Mouse (Mus musculus): ENCODE measurements at regions not wholly inside any gene's neighbourhood (a gene's known extent, or its start where the extent isn't known, plus 50 kb on each side); places are given as distances from the start of the nearest gene placed in this dataset.

GRCm38 (mm10) chr11:90981626-90982025, 293.5 kb upstream of the Tom1l1 start:
- H3K4me3 ChIP-seq, result no peak overlapping the region
- H3K27me3 ChIP-seq (replicated peaks), result no peaks in the 10 kb centered on the region
- no peaks in the 10 kb centered on the region for H3K4me1 ChIP-seq
- H3K36me3 ChIP-seq, result no peaks in the 10 kb centered on the region
- WGBS (ENCODE audit: insufficient replicate concordance), result 81% methylated on average over 1 of the region's 1 CpGs
- no peak overlapping the region for H3K9ac ChIP-seq
- H3K27ac ChIP-seq, result no peak overlapping the region
- H3K9me3 ChIP-seq (replicated peaks), result no peaks in the 10 kb centered on the region
- no peak for ATAC-seq
- no peak overlapping the region for H3K4me2 ChIP-seq

- WGBS (ENCODE audit: insufficient replicate concordance), result 52% methylated on average over 3 of the region's 3 CpGs
- H3K4me3 ChIP-seq, result no peak overlapping the region
- H3K9me3 ChIP-seq (replicated peaks), result no peaks in the 10 kb centered on the region
- H3K4me1 ChIP-seq, result no peaks in the 10 kb centered on the region
- H3K27ac ChIP-seq, result no peak overlapping the region
- H3K27me3 ChIP-seq (replicated peaks), result no peaks in the 10 kb centered on the region
- no peak overlapping the region for H3K4me2 ChIP-seq
- H3K9ac ChIP-seq, result no peak overlapping the region
- no peaks in the 10 kb centered on the region for H3K36me3 ChIP-seq
- ATAC-seq, result no peak
These were observed 290.1 kb upstream of the Tom1l1 start for GRCm38 (mm10) chr11:90978234-90978633.

DNA sequence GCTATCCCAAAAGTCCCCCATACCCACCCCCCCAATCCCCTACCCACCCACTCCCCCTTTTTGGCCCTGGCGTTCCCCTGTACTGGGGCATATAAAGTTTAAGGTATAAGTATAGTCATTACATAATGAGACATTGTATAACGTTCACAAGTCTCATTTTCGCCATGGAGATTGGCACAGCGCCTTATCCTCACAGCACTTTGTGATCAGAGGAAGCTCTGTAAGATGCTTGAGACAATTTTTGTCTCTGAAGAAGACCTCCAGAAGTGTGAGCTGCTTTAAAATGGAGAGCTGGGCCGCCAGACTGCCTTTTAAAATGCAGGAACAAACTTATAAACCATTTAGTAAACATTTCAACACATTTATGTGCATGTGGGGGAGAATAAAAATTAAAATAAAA, 252.9 kb upstream of the Tom1l1 start:
- H3K27me3 ChIP-seq (replicated peaks), result no peaks in the 10 kb centered on the region
- no peak overlapping the region for H3K9ac ChIP-seq
- no peaks in the 10 kb centered on the region for H3K36me3 ChIP-seq
- H3K27ac ChIP-seq, result no peak overlapping the region
- no peak for ATAC-seq
- WGBS (ENCODE audit: insufficient replicate concordance), result 55% methylated on average over 5 of the region's 5 CpGs
- H3K4me3 ChIP-seq, result no peak overlapping the region
- H3K4me1 ChIP-seq, result no peaks in the 10 kb centered on the region
- no peak overlapping the region for H3K4me2 ChIP-seq
- H3K9me3 ChIP-seq (replicated peaks), result no peaks in the 10 kb centered on the region

DNA sequence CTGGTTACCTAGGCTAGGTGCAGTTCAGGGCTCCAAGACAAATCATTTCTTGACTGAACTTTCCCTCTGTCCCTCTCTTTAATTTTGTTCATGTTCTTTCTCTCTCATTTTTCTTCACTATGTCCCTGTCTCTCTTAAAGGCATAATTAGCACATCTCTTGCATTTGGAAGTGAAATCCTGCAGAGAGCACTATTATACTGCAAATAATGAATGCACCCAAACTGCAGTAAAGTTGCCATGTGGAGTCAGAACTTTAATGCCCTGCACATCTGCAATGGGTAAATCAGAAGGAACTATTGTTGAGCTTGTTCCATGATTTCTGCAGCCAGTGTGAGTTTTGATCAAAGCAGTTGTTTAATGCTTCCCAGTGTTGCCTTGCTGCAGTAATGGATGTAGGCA, 237.6 kb upstream of the Tom1l1 start:
- no peaks in the 10 kb centered on the region for H3K9me3 ChIP-seq (replicated peaks)
- no peak overlapping the region for H3K27ac ChIP-seq
- no peaks in the 10 kb centered on the region for H3K27me3 ChIP-seq (replicated peaks)
- no peak overlapping the region for H3K4me3 ChIP-seq
- no peak for ATAC-seq
- no peaks in the 10 kb centered on the region for H3K4me1 ChIP-seq
- H3K9ac ChIP-seq, result no peak overlapping the region
- H3K4me2 ChIP-seq, result no peak overlapping the region
- no peaks in the 10 kb centered on the region for H3K36me3 ChIP-seq

DNA sequence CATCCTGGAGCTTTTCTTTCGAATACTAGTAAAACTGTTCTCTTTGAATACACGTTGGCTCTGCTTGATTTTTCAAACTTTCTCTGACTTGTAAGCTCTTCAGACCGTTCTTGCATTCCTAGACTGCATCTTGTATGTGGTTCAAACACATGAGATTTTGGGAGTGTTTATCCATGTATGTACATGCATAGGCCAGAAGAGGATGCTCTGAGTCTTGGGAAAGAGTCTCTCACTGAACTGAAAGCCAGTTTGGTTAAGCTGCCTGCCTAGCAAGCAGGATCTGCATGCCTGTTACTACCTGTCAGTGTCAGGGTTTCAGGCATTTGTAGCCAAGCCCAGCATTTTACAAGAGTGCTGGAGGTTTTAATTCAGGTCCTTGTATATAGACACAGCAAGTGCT, 229.6 kb upstream of the Tom1l1 start:
- no peak overlapping the region for H3K27ac ChIP-seq
- WGBS (ENCODE audit: insufficient replicate concordance), result 52% methylated on average over 3 of the region's 3 CpGs
- no peak overlapping the region for H3K4me3 ChIP-seq
- no peaks in the 10 kb centered on the region for H3K27me3 ChIP-seq (replicated peaks)
- no peak for ATAC-seq
- H3K4me1 ChIP-seq, result no peaks in the 10 kb centered on the region
- no peaks in the 10 kb centered on the region for H3K9me3 ChIP-seq (replicated peaks)
- no peaks in the 10 kb centered on the region for H3K36me3 ChIP-seq
- no peak overlapping the region for H3K4me2 ChIP-seq
- H3K9ac ChIP-seq, result no peak overlapping the region

DNA sequence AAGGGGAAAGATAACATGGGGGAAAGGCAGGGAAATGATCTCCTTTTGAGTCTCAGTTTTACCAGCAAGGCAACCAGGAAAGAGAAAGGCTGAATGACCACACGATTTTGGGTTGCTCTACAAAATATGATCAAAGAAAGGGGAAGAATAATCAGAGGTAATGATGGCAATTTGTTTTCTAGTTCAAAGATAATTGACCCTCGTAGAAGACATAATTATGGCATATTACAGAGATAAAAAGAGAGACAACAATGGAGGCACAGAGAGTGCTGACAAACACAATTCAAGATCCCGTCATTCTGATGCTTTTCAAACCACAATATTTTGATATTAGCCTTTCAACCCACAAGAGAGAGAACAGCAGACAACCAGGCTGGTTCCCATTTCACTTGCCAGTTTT, 206.1 kb upstream of the Tom1l1 start:
- Histone ChIP-seq H3K4me2 (no peak overlapping the region), H3K9me3 (replicated peaks) (no peaks in the 10 kb centered on the region), H3K9ac (no peak overlapping the region), H3K27me3 (replicated peaks) (no peaks in the 10 kb centered on the region), H3K36me3 (no peaks in the 10 kb centered on the region), H3K4me3 (no peak overlapping the region), H3K27ac (no peak overlapping the region), H3K4me1 (no peaks in the 10 kb centered on the region)
- no peak for ATAC-seq
- WGBS (ENCODE audit: insufficient replicate concordance), result 43% methylated on average over 3 of the region's 3 CpGs

DNA sequence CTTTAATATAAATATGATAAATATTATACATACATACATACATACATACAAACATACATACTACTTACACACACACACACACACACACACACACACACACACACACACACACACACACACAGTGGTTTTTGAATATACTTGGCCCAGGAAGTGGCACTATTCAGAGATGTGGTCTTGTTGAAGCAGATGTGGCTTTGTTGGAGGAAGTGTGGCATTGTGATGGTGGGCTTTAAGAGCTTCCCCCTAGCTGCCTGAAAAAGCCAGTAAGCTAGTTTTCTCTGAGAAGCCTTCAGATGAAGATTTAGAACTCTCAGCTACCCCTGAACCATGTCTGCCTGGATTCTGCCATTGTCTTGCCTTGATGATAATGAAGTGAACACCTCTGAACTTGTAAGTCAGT, 185.0 kb upstream of the Tom1l1 start:
- no peak overlapping the region for H3K4me2 ChIP-seq
- no peaks in the 10 kb centered on the region for H3K27me3 ChIP-seq (replicated peaks)
- no peaks in the 10 kb centered on the region for H3K4me1 ChIP-seq
- H3K4me3 ChIP-seq, result no peak overlapping the region
- H3K27ac ChIP-seq, result no peak overlapping the region
- H3K36me3 ChIP-seq, result no peaks in the 10 kb centered on the region
- no peak overlapping the region for H3K9ac ChIP-seq
- H3K9me3 ChIP-seq (replicated peaks), result no peaks in the 10 kb centered on the region
- ATAC-seq, result no peak

GRCm38 (mm10) chr11:90871686-90872085, 183.5 kb upstream of the Tom1l1 start:
- Histone ChIP-seq H3K27me3 (replicated peaks) (no peaks in the 10 kb centered on the region), H3K36me3 (no peaks in the 10 kb centered on the region), H3K4me1 (no peaks in the 10 kb centered on the region), H3K9me3 (replicated peaks) (no peaks in the 10 kb centered on the region), H3K27ac (no peak overlapping the region), H3K4me2 (no peak overlapping the region), H3K9ac (no peak overlapping the region), H3K4me3 (no peak overlapping the region)
- ATAC-seq, result no peak
- 74% methylated on average over 2 of the region's 2 CpGs for whole genome bisulfite sequencing (ENCODE audit: insufficient replicate concordance)

DNA sequence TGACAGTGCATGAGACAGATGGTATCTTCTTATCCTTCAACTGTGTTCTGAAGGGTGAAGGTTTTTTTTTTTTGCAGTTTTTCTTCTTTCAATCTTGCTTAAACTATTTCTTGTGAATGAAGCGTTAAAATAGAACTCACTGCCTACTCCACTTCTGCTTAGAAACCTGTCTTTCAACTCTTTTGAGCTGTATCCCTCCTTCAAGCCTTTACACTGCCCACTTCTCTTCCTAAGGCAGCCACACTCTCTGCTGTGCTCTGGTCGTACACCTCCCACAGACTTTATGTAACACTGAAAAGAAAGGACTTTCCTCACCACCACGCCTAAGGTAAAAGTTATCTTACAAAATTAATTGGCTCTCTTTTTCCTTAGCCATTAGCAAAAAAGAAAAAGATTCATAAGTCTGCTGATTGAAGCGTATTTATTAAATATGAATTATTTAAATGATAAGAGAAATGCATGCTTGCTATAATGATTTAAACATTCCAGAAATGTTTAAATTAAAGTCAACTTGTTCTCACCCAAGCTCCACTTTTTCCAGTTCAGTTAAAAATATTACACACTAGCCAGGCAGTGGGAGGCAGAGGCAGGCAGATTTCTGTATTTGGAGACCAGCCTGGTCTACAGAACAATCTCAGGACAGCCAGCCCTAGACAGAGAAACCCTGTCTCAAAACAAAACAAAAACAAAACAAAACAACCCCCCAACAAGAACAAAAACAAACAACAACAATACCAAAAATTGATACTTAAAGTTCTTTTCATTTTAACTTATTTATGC, 176.0 kb upstream of the Tom1l1 start:
- Histone ChIP-seq H3K9me3 (replicated peaks) (no peaks in the 10 kb centered on the region), H3K9ac (no peak overlapping the region), H3K27me3 (replicated peaks) (no peaks in the 10 kb centered on the region), H3K36me3 (no peaks in the 10 kb centered on the region), H3K4me3 (no peak overlapping the region), H3K4me2 (no peak overlapping the region), H3K27ac (no peak overlapping the region), H3K4me1 (no peaks in the 10 kb centered on the region)
- ATAC-seq, result no peak
- WGBS (ENCODE audit: insufficient replicate concordance), result 53% methylated on average over 4 of the region's 4 CpGs

GRCm38 (mm10) chr11:90855731-90856130, 167.6 kb upstream of the Tom1l1 start:
- 59% methylated on average over 1 of the region's 1 CpGs for WGBS (ENCODE audit: insufficient replicate concordance)

GRCm38 (mm10) chr11:90855324-90855723, 167.2 kb upstream of the Tom1l1 start:
- no peak overlapping the region for H3K9ac ChIP-seq
- no peak overlapping the region for H3K4me2 ChIP-seq
- 73% methylated on average over 3 of the region's 3 CpGs for WGBS (ENCODE audit: insufficient replicate concordance)
- no peaks in the 10 kb centered on the region for H3K4me1 ChIP-seq
- H3K36me3 ChIP-seq, result no peaks in the 10 kb centered on the region
- ATAC-seq, result no peak
- H3K27me3 ChIP-seq (replicated peaks), result no peaks in the 10 kb centered on the region
- no peak overlapping the region for H3K27ac ChIP-seq
- no peaks in the 10 kb centered on the region for H3K9me3 ChIP-seq (replicated peaks)
- no peak overlapping the region for H3K4me3 ChIP-seq

More at GRCm38 (mm10) chr11:90855731-90856130, 167.6 kb upstream of the Tom1l1 start:
- H3K9ac ChIP-seq, result no peak overlapping the region
- H3K27me3 ChIP-seq (replicated peaks), result no peaks in the 10 kb centered on the region
- no peak for ATAC-seq
- no peak overlapping the region for H3K4me3 ChIP-seq
- H3K27ac ChIP-seq, result no peak overlapping the region
- no peaks in the 10 kb centered on the region for H3K36me3 ChIP-seq
- H3K4me2 ChIP-seq, result no peak overlapping the region
- H3K4me1 ChIP-seq, result no peaks in the 10 kb centered on the region
- no peaks in the 10 kb centered on the region for H3K9me3 ChIP-seq (replicated peaks)

DNA sequence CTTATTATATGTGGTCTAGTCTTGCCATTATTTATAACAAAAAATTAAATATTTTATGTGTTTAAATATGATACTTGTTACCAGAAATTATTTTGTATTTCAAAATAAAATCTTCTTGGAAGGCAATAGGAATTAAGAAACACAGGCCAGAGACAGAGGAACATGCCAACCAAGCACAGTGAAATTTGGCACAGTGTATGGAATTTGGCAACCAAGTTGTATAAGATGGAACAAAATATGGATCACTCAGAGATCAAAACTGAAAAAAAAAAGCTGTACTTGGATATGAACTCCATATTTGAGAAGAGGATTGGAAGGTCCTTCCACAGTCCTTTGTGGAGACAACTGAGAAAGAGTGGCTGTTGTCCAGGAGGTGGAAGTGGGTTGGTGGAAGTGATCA, 163.1 kb upstream of the Tom1l1 start:
- ATAC-seq, result no peak
- Histone ChIP-seq H3K4me3 (no peak overlapping the region), H3K27ac (no peak overlapping the region), H3K36me3 (no peaks in the 10 kb centered on the region), H3K27me3 (replicated peaks) (no peaks in the 10 kb centered on the region), H3K9ac (no peak overlapping the region), H3K9me3 (replicated peaks) (no peaks in the 10 kb centered on the region), H3K4me2 (no peak overlapping the region), H3K4me1 (no peaks in the 10 kb centered on the region)

- no peaks in the 10 kb centered on the region for H3K9me3 ChIP-seq (replicated peaks)
- no peak overlapping the region for H3K9ac ChIP-seq
- H3K4me2 ChIP-seq, result no peak overlapping the region
- H3K27ac ChIP-seq, result no peak overlapping the region
- H3K36me3 ChIP-seq, result no peaks in the 10 kb centered on the region
- H3K27me3 ChIP-seq (replicated peaks), result no peaks in the 10 kb centered on the region
- no peaks in the 10 kb centered on the region for H3K4me1 ChIP-seq
- H3K4me3 ChIP-seq, result no peak overlapping the region
- no peak for ATAC-seq
- WGBS (ENCODE audit: insufficient replicate concordance), result 60% methylated on average over 6 of the region's 6 CpGs
These were observed 156.8 kb upstream of the Tom1l1 start for GRCm38 (mm10) chr11:90844925-90845319.
